Mouse (Mus musculus): ENCODE data around the gene Kcnk13. TPM values are rescaled to one million over a fixed set of nuclear protein-coding genes. Genes with fewer than 3 reads are reported as not detected.
A peak's percentile ranks its signal among the peaks of the same experiment; 100 is the strongest.
"Not testable (repeated sequence)": the region's sequence is repeated elsewhere in the genome, so short reads cannot be mapped to it uniquely, and the experiment has no call there.

Gene Kcnk13
- polyA plus RNA-seq, 1 experiment from 2014 or later, result 0.45 TPM

DNA sequence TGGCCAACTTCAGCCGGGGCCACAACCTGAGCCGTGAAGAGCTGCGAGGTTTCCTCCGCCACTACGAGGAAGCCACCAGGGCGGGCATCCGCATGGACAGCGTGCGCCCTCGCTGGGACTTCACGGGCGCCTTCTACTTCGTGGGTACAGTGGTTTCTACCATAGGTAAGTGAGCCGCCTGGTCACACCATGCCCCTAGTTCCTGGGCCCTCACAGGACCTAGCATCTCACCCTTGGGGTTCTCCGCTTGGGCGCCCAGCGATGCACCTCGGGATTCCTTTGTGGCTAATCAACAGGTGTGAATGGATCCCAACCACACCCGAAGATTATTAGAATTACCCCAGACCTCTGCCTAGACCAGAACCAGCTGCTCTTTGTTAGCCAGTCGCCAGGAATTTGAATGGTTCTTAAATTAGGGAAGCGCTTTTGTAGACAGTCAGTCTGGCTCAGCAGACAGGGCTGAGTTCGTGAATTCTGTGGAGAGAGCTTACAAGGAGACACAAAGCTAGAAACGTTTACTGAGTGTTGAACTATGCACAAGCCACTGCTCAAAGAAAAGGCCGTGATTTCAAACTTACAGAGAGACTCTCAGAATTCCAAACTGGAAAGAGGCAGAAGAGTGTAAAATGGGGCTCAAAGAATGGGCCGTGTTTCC is 1.9 kb downstream of the Kcnk13 start:
- peak overlapping the region; percentile 78 for H3K4me2 ChIP-seq (replicated peaks; ENCODE audit: low read depth)
- no peak for TF ChIP-seq EP300 (optimal IDR thresholded peaks at IDR 0.05)
- no peak for TF ChIP-seq CTCF (IDR thresholded peaks at IDR 0.05; ENCODE audit: low read depth)
- H3K36me3 ChIP-seq (ENCODE audit: control insufficient read depth, insufficient read depth, low read length), result no peaks in the 10 kb centered on the region
- H3K27me3 ChIP-seq (ENCODE audit: control insufficient read depth, insufficient read depth, low read length), result peaks cover 29% of the 10 kb centered on the region
- WGBS, result 7% methylated on average over 25 of the region's 25 CpGs
- H3K4me1 ChIP-seq (replicated peaks; ENCODE audit: control insufficient read depth, insufficient read depth), result peaks cover 8% of the 10 kb centered on the region
- ATAC-seq (ENCODE audit: low FRiP score, low TSS enrichment), result no peak
- H3K9ac ChIP-seq (ENCODE audit: low read length), result no peak overlapping the region
- DNase-seq (ENCODE audit: low spot score), result no peak
- no peak overlapping the region for H3K27ac ChIP-seq (replicated peaks)
- H3K9me3 ChIP-seq (ENCODE audit: control insufficient read depth, low read length), result no peaks in the 10 kb centered on the region
- H3K4me3 ChIP-seq (ENCODE audit: low read depth, low read length), result peak overlapping the region; percentile 45

DNA sequence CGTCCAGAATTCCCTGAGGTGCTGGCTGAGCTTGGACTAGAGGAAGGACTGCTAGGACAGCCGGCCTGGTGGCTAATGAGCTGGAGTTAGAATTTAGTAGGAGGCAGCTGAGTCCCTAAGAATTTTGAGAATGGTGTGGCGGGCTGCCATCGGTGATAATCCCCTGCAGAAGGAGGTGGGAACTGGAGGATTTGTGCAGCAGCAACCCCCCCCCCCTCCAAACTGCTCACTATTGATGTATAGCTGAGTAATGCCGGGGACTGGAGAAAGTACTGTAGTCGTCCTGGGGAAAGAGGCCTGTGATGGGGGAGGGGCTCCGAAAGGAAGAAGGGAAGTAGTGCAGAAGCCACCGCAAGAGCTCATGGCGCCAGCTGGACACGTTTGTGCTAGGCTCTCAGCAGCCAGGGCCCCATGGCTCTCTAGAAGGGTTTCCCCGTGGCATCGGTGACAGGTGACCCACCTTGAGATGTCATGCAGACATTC is 2.6 kb downstream of the Kcnk13 start:
- 16% methylated on average over 12 of the region's 12 CpGs for WGBS
- H3K4me2 ChIP-seq (replicated peaks; ENCODE audit: low read depth), result no peak overlapping the region
- ATAC-seq (ENCODE audit: low FRiP score, low TSS enrichment), result no peak

DNA sequence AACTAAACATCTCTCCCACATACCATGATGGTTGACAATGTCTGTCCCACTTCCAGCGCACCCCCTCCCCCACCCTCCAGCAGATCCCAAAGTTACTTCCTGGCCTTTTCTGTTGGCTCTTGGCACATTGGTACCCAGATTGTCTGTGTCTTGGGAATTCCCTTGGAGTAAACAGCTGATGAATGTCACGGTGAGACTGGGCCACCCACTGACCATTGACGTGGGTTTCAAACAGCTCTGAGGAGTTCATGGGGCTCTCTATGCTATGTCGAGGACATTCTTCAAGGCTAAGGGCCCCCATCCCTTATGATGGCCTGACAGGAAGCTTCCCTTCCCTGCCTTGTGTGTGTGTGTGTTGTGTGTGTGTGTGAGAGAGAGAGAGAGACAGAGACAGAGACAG is 5.6 kb downstream of the Kcnk13 start:
- 69% methylated on average over 4 of the region's 4 CpGs for WGBS
- DNase-seq (ENCODE audit: low spot score) (no peak), ATAC-seq (ENCODE audit: low FRiP score, low TSS enrichment) (no peak)
- Histone ChIP-seq H3K27ac (replicated peaks) (no peak overlapping the region), H3K4me1 (replicated peaks; ENCODE audit: control insufficient read depth, insufficient read depth) (peaks cover 3% of the 10 kb centered on the region), H3K4me3 (ENCODE audit: low read depth, low read length) (no peak overlapping the region), H3K36me3 (ENCODE audit: control insufficient read depth, insufficient read depth, low read length) (no peaks in the 10 kb centered on the region), H3K9me3 (ENCODE audit: control insufficient read depth, low read length) (no peaks in the 10 kb centered on the region), H3K27me3 (ENCODE audit: control insufficient read depth, insufficient read depth, low read length) (peaks cover 18% of the 10 kb centered on the region; the same call in 1 of the 2 replicates), H3K9ac (ENCODE audit: low read length) (no peak overlapping the region), H3K4me2 (replicated peaks; ENCODE audit: low read depth) (no peak overlapping the region)
- no peak for TF ChIP-seq CTCF (IDR thresholded peaks at IDR 0.05; ENCODE audit: low read depth)

More for the DNA sequence above, 2.6 kb downstream of the Kcnk13 start:
- H3K27ac ChIP-seq (replicated peaks), result no peak overlapping the region
- peaks cover 8% of the 10 kb centered on the region for H3K4me1 ChIP-seq (replicated peaks; ENCODE audit: control insufficient read depth, insufficient read depth)
- H3K36me3 ChIP-seq (ENCODE audit: control insufficient read depth, insufficient read depth, low read length), result no peaks in the 10 kb centered on the region
- no peak overlapping the region for H3K9ac ChIP-seq (ENCODE audit: low read length)
- TF ChIP-seq EP300 (optimal IDR thresholded peaks at IDR 0.05) (no peak), CTCF (IDR thresholded peaks at IDR 0.05; ENCODE audit: low read depth) (no peak)
- DNase-seq (ENCODE audit: low spot score), result no peak
- H3K9me3 ChIP-seq (ENCODE audit: control insufficient read depth, low read length), result no peaks in the 10 kb centered on the region
- no peak overlapping the region for H3K4me3 ChIP-seq (ENCODE audit: low read depth, low read length)
- H3K27me3 ChIP-seq (ENCODE audit: control insufficient read depth, insufficient read depth, low read length), result peaks cover 29% of the 10 kb centered on the region

DNA sequence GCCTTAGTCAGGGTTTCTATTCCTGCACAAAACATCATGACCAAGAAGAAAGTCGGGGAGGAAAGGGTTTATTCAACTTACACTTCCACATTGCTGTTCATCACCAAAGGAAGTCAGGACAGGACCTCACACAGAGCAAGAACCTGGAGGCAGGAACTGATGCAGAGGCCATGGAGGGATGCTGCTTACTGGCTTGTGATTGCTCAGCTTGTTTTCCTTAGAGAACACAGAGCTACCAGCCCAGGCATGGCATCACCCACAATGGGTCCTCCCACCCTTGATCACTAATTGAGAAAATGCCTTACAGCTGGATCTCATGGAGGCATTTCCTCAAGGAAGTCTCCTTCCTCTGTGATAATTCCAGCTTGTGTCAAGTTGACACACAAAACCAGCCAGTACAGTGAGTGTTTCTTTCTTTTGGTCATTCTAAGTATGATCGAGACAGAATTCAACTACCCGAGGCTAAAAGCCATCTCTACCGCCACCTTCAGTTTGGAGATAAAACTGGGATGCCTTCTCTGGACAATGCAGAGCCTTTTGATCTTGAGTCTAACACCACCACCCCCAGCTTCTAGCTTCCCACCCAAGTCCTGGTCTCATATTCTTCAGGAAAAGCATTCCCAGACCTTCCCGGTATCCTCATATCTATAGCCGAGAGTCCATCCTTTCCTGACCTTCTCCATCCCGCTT is 7.1 kb downstream of the Kcnk13 start:
- H3K4me3 ChIP-seq (ENCODE audit: low read depth, low read length); H3K36me3 ChIP-seq (ENCODE audit: control insufficient read depth, insufficient read depth, low read length); H3K27ac ChIP-seq (replicated peaks); H3K9me3 ChIP-seq (ENCODE audit: control insufficient read depth, low read length); H3K9ac ChIP-seq (ENCODE audit: low read length); DNase-seq (ENCODE audit: low spot score); ATAC-seq (ENCODE audit: low FRiP score, low TSS enrichment); H3K4me2 ChIP-seq (replicated peaks; ENCODE audit: low read depth); H3K4me1 ChIP-seq (replicated peaks; ENCODE audit: control insufficient read depth, insufficient read depth): not testable (repeated sequence)
- TF ChIP-seq CTCF (IDR thresholded peaks at IDR 0.05; ENCODE audit: low read depth), result peak; percentile 32
- 70% methylated on average over 7 of the region's 7 CpGs for WGBS
- H3K27me3 ChIP-seq (ENCODE audit: control insufficient read depth, insufficient read depth, low read length), result peaks cover 17% of the 10 kb centered on the region; the same call in 1 of the 2 replicates

DNA sequence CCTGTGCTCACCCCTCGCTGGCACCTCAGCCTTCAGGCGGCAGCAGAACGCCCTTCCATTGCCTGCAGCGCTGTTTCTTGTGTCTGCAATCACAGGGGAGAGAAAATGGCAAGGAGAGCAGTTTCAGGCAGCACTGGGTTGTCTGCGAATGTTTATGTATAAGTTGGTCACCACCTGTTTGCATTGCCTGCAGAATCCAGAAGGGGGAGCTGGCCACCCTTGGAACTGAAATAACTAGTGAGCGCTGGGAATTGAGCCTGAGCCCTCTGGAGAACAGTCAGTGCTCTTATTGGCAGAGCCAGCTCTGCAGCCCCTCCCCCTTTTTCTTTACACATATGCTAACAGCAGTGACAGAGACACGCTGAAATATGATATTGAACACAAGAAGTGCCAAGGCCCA is 8.5 kb downstream of the Kcnk13 start:
- H3K9ac ChIP-seq (ENCODE audit: low read length), result no peak overlapping the region
- H3K4me3 ChIP-seq (ENCODE audit: low read depth, low read length), result no peak overlapping the region
- H3K9me3 ChIP-seq (ENCODE audit: control insufficient read depth, low read length), result no peaks in the 10 kb centered on the region
- TF ChIP-seq EP300 (optimal IDR thresholded peaks at IDR 0.05) (no peak), CTCF (IDR thresholded peaks at IDR 0.05; ENCODE audit: low read depth) (peak; percentile 26; the same call in 1 of the 2 replicates)
- H3K27me3 ChIP-seq (ENCODE audit: control insufficient read depth, insufficient read depth, low read length), result peaks cover 8% of the 10 kb centered on the region; the same call in 1 of the 2 replicates
- WGBS, result 54% methylated on average over 7 of the region's 7 CpGs
- ATAC-seq (ENCODE audit: low FRiP score, low TSS enrichment) (no peak), DNase-seq (ENCODE audit: low spot score) (no peak)
- H3K36me3 ChIP-seq (ENCODE audit: control insufficient read depth, insufficient read depth, low read length), result no peaks in the 10 kb centered on the region
- no peak overlapping the region for H3K4me2 ChIP-seq (replicated peaks; ENCODE audit: low read depth)
- H3K4me1 ChIP-seq (replicated peaks; ENCODE audit: control insufficient read depth, insufficient read depth), result no peaks in the 10 kb centered on the region
- no peak overlapping the region for H3K27ac ChIP-seq (replicated peaks)

DNA sequence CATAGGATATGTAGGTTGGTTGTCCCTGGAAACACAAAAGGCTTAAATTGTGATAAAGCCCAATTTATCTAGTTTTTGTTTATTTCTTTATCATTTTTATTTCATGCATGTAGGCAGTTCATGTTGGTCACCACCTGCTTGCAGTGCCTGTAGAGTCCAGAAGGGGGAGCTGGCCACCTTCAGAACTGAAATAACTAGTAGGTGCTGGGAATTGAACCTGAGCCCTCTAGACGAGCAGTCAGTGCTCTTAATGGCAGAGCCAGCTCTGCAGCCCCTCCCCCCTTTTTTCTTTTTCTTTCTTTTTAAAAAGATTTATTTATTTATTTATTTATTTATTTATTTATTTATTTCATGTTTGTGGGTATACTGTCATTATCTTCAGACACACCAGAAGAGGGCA is 9.4 kb downstream of the Kcnk13 start:
- DNase-seq (ENCODE audit: low spot score) (no peak), ATAC-seq (ENCODE audit: low FRiP score, low TSS enrichment) (no peak)
- TF ChIP-seq EP300 (optimal IDR thresholded peaks at IDR 0.05), result no peak
- peak; percentile 50 for TF ChIP-seq CTCF (IDR thresholded peaks at IDR 0.05; ENCODE audit: low read depth)
- H3K27ac ChIP-seq (replicated peaks), result no peak overlapping the region
- H3K4me2 ChIP-seq (replicated peaks; ENCODE audit: low read depth), result no peak overlapping the region
- no peak overlapping the region for H3K9ac ChIP-seq (ENCODE audit: low read length)
- no peaks in the 10 kb centered on the region for H3K36me3 ChIP-seq (ENCODE audit: control insufficient read depth, insufficient read depth, low read length)
- H3K4me1 ChIP-seq (replicated peaks; ENCODE audit: control insufficient read depth, insufficient read depth), result no peaks in the 10 kb centered on the region
- peaks cover 7% of the 10 kb centered on the region; the same call in 1 of the 2 replicates for H3K27me3 ChIP-seq (ENCODE audit: control insufficient read depth, insufficient read depth, low read length)
- WGBS, result 87% methylated on average over 1 of the region's 1 CpGs
- H3K4me3 ChIP-seq (ENCODE audit: low read depth, low read length), result no peak overlapping the region
- H3K9me3 ChIP-seq (ENCODE audit: control insufficient read depth, low read length), result no peaks in the 10 kb centered on the region
